Mouse (Mus musculus) embryonic fibroblast, embryonic 13.5 days (primary cell): ENCODE data around the gene Hoxc13.

ENCODE experiments used
- CTCF ChIP-seq: IDR thresholded peaks from 2 replicates; pipeline ENCODE4 v1.5.1; 2011; ENCODE audit warnings: mild to moderate bottlenecking, control low read depth, low read length, moderate library complexity, borderline replicate concordance; ENCODE audit not compliant: insufficient read depth
- POLR2A ChIP-seq: IDR thresholded peaks from 2 replicates; pipeline ENCODE4 v1.6.1; 2011; ENCODE audit warnings: low read depth, mild to moderate bottlenecking, control low read depth, low read length, moderate library complexity

DNA sequence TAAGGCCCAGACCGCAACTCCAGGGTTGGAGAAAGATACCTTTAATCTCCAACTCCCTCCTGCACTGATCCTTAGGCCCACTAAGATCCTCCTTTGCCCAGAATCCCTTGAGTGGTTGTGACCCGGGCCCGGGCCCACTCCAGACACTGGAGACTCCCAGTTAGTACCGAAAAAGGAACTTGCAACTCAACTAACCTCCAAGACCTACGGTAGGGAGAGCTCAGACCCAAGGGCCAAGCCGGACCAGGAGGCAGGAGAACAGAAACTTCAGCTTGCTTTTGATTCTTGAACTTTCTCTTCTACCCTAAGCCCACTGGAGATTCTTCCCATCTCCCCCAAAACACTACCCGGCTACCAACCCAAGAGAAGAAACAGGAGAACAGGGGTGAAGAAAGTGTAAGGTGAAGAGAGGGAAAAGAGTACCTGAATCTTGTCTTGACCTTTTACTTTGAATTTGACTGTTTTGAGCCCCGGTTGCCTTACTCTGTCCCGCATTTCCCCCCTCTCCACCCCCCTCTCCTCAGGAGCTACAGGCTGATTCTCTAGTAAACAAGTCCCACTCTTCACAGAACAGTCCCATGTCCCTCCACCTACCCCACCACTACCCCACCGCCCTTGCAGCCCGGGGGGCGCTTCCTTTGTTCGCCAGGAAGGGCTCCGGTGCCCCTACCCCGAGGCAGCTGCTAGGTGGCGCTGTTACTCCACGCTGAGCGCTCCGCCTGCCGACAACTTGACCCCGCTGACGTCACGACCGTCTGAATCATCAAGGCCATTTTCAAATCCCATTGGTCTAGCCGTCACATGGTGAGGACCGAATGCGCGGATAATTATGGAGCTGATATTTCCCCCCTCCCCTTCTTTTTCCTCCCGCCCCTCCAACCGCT lies 45.2 kb downstream of the Hoxc13 start:
- TF ChIP-seq POLR2A = no peak
- peak; percentile 89 for TF ChIP-seq CTCF
